Mouse (Mus musculus) hematopoietic multipotent progenitor cell, adult 10-12 weeks (in vitro differentiated cells): ENCODE data around the gene Olfr299. TPM values are rescaled to one million over a fixed set of nuclear protein-coding genes. Genes with fewer than 3 reads are reported as not detected.

Experiments
- polyA plus RNA-seq: library from polyadenylated mRNA; stranded (reverse); fragments of >175 nt; gene quantifications from 2 replicates; pipeline ENCODE4 v1.2.3, GENCODE M21; 2012; ENCODE audit warnings: low replicate concordance

Gene Olfr299
- polyA plus RNA-seq = not detected in 2 replicates

DNA sequence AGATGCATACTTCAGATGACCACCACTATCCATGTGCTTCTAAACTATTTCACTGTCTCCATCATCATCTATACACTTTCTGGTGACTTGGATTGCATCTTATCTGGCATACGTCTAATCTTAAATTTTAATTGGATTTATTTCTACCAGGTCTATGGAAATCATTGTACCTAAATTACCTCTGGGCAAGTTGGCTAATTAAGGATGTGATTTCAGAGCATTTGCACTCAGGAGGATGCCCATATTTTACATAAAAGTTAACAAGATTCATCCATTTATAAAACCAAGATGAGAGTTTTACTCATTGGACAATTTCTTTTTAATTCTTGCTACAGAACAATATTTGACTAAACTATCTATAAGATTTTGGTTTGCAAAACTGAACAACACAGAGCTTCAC lies at the start of gene Olfr299:
Olfr299 (plus strand) TSS at position 301 of the 400 bp plus-strand sequence.

DNA sequence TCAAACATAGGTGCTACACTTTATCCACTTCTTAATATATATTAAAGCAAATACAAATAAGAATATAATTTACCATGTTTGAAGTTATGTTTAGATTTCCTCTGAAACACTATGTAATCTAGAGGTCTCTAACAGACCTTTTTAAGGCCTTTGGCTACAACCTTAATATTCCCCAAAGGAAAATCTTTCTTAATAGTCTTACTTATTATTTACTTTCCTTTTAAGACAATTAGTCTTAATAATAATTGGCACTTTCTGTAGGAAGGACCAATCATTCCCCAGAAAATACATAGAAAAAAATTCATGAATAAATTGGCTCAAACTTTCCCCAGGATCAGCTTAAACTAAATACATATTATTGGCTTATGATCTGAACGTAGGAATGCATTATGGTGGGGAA lies 32.7 kb downstream of the Olfr299 start, which contains the start of gene Olfr298:
Olfr298 (minus strand) TSS at position 101 of the 400 bp plus-strand sequence.

Other genes with a start within 250 kb of the Olfr299 start
- gene Vmn2r76, start 213.6 kb upstream of the Olfr299 start, polyA plus RNA-seq = not detected in 2 replicates
- gene Olfr310, start 182.7 kb upstream of the Olfr299 start, polyA plus RNA-seq = not detected in 2 replicates
- not detected in 2 replicates for gene Olfr309, start 146.2 kb upstream of the Olfr299 start, polyA plus RNA-seq
- gene Olfr308, start 134.3 kb upstream of the Olfr299 start, polyA plus RNA-seq = not detected in 2 replicates
- gene Olfr307, start 122.3 kb upstream of the Olfr299 start, polyA plus RNA-seq = not detected in 2 replicates
- not detected in 2 replicates for gene Olfr305, start 93.0 kb upstream of the Olfr299 start, polyA plus RNA-seq
- not detected in 2 replicates for gene Olfr304, start 73.3 kb upstream of the Olfr299 start, polyA plus RNA-seq
- not detected in 2 replicates for gene Olfr303, start 62.1 kb upstream of the Olfr299 start, polyA plus RNA-seq
- not detected in 2 replicates for gene Olfr301, start 56.1 kb upstream of the Olfr299 start, polyA plus RNA-seq
- not detected in 2 replicates for gene Olfr298, start 32.6 kb downstream of the Olfr299 start, polyA plus RNA-seq
- not detected in 2 replicates for gene Olfr297, start 60.0 kb downstream of the Olfr299 start, polyA plus RNA-seq
- gene Olfr295, start 123.9 kb downstream of the Olfr299 start, polyA plus RNA-seq = not detected in 2 replicates
- gene Olfr294, start 156.7 kb downstream of the Olfr299 start, polyA plus RNA-seq = not detected in 2 replicates
- gene Olfr293, start 189.1 kb downstream of the Olfr299 start, polyA plus RNA-seq = not detected in 2 replicates
- gene Olfr292, start 228.4 kb downstream of the Olfr299 start, polyA plus RNA-seq = not detected in 2 replicates